Mouse (Mus musculus) liver, postnatal 0 days (tissue): ENCODE measurements around the gene Foxb1. TPM values are rescaled to one million over a fixed set of nuclear protein-coding genes. Genes with fewer than 3 reads are reported as not detected.

Source experiments
- ATAC-seq: fragments of 200-750 bp; cut with Nextera tagmentation; 2 replicates; pipeline ENCODE4 v1.8.0; 2017; ENCODE audit warnings: mild to moderate bottlenecking, moderate library complexity
- DNase-seq: peaks from one replicate; pipeline ENCODE4 v3.0.0-alpha.2; 2016
- H3K27ac ChIP-seq: fragments of 300-500 bp; sonication (generic); 2 replicates; pipeline ENCODE4 v1.5.1; 2014; ENCODE audit warnings: antibody characterized with exemption, moderate library complexity, mild to moderate bottlenecking, low read depth
- H3K27me3 ChIP-seq: fragments of 300-500 bp; sonication (generic); 2 replicates; pipeline ENCODE4 v1.6.1; 2014; ENCODE audit warnings: low read length, control low read depth, mixed read lengths; ENCODE audit not compliant: insufficient read depth
- H3K36me3 ChIP-seq: fragments of 300-500 bp; sonication (generic); replicated peaks from 2 replicates; pipeline ENCODE4 v1.6.1; 2014; ENCODE audit warnings: mild to moderate bottlenecking, control low read depth, low read length, moderate library complexity, mixed read lengths; ENCODE audit not compliant: insufficient read depth
- H3K4me1 ChIP-seq: fragments of 300-500 bp; sonication (generic); 2 replicates; pipeline ENCODE4 v1.6.1; 2014; ENCODE audit warnings: antibody characterized with exemption, mild to moderate bottlenecking, control low read depth; ENCODE audit not compliant: insufficient read depth
- H3K4me2 ChIP-seq: fragments of 300-500 bp; sonication (generic); 2 replicates; pipeline ENCODE4 v1.6.1; 2014; ENCODE audit warnings: low read depth, mild to moderate bottlenecking, low read length, moderate library complexity, mixed read lengths
- H3K4me3 ChIP-seq: fragments of 300-500 bp; sonication (generic); 2 replicates; pipeline ENCODE4 v1.5.1; 2014; ENCODE audit warnings: low read depth, low read length
- H3K9ac ChIP-seq: fragments of 300-500 bp; sonication (generic); replicated peaks from 2 replicates; pipeline ENCODE4 v1.6.1; 2014; ENCODE audit warnings: mild to moderate bottlenecking, moderate library complexity
- H3K9me3 ChIP-seq: fragments of 300-500 bp; sonication (generic); 2 replicates; pipeline ENCODE4 v1.6.1; 2016; ENCODE audit warnings: mild to moderate bottlenecking, control low read depth, low read length, mixed read lengths
- CTCF ChIP-seq: sonication (generic); IDR thresholded peaks from 2 replicates; pipeline ENCODE4 v1.5.1; 2016; ENCODE audit warnings: antibody characterized with exemption, low read depth
- EP300 ChIP-seq: IDR thresholded peaks from 2 replicates; pipeline ENCODE4 v1.6.1; 2016; ENCODE audit warnings: antibody characterized with exemption, low read depth, mild to moderate bottlenecking
- WGBS: fragments of 180-500 bp; shearing (Covaris S2); extraction: QIAGEN DNeasy Blood & Tissue Kit; methylation state at CpG from one replicate; pipeline ENCODE4 v1.1.7; 2014; ENCODE audit not compliant: insufficient replicate concordance; 5-methylcytosine and 5-hydroxymethylcytosine counted together
- polyA plus RNA-seq: library from polyadenylated mRNA; unstranded; fragments of >200 nt; fragmentation: Nextera tagmentation; extraction: Ambion mirVana; gene quantifications from 2 replicates; pipeline ENCODE4 v1.2.1, GENCODE M21; 2015

Foxb1 gene
- polyA plus RNA-seq, result not detected in 2 replicates

GRCm38 (mm10) chr9:69760371-69761301 is at the start of gene Foxb1:
Foxb1 (minus strand) TSS chr9:69760940.
- peaks cover 100% of the 10 kb centered on the region for H3K27me3 ChIP-seq
- H3K4me3 ChIP-seq, result no peak within 1 kb of the TSS
- TF ChIP-seq EP300, result no peak
- TF ChIP-seq CTCF, result no peak
- no peak for DNase-seq
- H3K9ac ChIP-seq, result no peak within 1 kb of the TSS
- no peaks in the 10 kb centered on the region for H3K9me3 ChIP-seq
- no peaks in the 10 kb centered on the region for H3K36me3 ChIP-seq
- no peak for ATAC-seq
- H3K4me2 ChIP-seq, result no peak within 1 kb of the TSS
- WGBS, result 1% methylated on average over 60 of the region's 60 CpGs
- peaks cover 6% of the 10 kb centered on the region; the same call in 1 of the 2 replicates for H3K4me1 ChIP-seq
- H3K27ac ChIP-seq, result no peak within 1 kb of the TSS

DNA sequence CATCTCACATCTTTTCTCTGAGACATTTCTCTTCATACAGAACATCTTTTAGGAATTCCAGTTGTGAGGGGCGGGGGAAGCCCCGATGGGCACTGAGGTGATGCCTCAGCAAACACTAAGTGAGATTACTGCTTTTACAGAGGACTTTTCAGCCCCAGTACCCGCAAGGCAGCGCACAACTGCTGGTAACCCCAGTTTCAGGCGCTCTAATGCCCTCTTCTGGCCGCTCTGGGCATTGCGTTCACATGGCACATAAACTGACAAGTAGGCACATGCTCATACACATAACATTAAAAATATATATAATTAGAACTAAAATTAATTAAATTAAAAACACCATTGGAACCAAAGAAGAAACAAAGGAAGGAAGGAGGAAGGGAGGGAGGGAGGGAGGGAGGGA is 29.8 kb upstream of the Foxb1 start:
- H3K9me3 ChIP-seq, result no peaks in the 10 kb centered on the region
- H3K9ac ChIP-seq, result no peak overlapping the region
- TF ChIP-seq EP300 (no peak), CTCF (peak; percentile 57)
- WGBS, result 52% methylated on average over 7 of the region's 7 CpGs
- ATAC-seq, result no peak
- no peaks in the 10 kb centered on the region for H3K36me3 ChIP-seq
- no peaks in the 10 kb centered on the region for H3K27me3 ChIP-seq
- H3K4me1 ChIP-seq, result no peaks in the 10 kb centered on the region
- no peak overlapping the region for H3K27ac ChIP-seq
- no peak overlapping the region for H3K4me3 ChIP-seq
- H3K4me2 ChIP-seq, result no peak overlapping the region
- peak; percentile 57 for DNase-seq

DNA sequence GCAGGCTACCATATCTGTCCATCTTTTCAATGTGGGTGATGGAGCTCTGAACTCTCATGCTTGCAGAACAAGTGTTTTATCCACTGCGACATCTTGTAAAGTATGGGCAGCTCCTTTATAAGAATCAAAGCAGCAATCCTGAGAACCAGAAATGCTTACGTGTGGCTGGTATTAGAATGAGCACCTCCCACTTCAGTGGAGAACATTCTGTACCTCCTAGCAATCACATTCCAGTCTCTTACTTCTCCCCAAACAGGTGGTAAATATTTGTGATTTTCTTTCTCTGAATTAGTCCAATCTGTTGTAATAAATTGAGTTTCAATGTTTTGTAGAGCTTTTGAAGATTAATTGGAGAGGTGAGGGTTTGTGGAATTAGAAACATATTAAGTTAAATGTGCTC is 19.3 kb upstream of the Foxb1 start:
- H3K27me3 ChIP-seq, result peaks cover 11% of the 10 kb centered on the region; the same call in 1 of the 2 replicates
- no peak overlapping the region for H3K27ac ChIP-seq
- H3K4me2 ChIP-seq, result no peak overlapping the region
- H3K9me3 ChIP-seq, result no peaks in the 10 kb centered on the region
- no peak overlapping the region for H3K9ac ChIP-seq
- no peaks in the 10 kb centered on the region for H3K4me1 ChIP-seq
- H3K4me3 ChIP-seq, result no peak overlapping the region
- DNase-seq, result no peak
- TF ChIP-seq CTCF (no peak), EP300 (no peak)
- no peak for ATAC-seq
- no peaks in the 10 kb centered on the region for H3K36me3 ChIP-seq
- WGBS, result 81% methylated on average over 2 of the region's 2 CpGs

DNA sequence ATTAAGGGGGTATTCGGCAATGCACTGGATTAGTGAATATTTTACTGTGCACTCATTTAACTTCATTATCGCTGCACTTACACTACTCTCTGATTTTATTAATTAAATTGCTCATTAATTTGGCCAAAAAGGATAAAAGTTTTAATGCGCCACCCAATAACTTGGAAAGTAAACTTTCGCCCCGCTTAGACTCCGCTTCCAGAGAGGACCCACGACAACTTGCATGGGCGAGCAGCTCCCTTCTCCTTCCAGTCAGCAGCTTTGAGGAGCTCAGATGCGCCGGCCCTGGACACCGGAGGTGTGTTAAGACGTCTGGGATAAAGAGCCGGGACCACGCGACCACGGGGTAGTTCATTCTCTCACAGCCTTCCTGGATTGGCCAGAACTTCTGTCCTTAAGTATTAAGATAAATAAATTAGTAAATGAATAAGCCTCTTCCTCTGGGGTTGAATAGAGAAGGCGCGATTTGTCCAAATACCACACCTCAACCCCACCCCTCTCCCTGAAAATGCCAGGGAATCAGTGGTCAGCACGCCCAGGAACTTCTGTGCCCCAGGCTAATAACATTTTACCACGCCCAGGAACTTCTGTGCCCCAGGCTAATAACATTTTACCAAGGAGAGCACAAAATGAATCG is 9.3 kb upstream of the Foxb1 start:
- H3K27me3 ChIP-seq, result peaks cover 87% of the 10 kb centered on the region
- no peak overlapping the region for H3K9ac ChIP-seq
- H3K4me2 ChIP-seq, result no peak overlapping the region
- ATAC-seq, result no peak
- H3K27ac ChIP-seq, result no peak overlapping the region
- no peak for DNase-seq
- H3K4me1 ChIP-seq, result no peaks in the 10 kb centered on the region
- whole genome bisulfite sequencing, result 3% methylated on average over 21 of the region's 21 CpGs
- H3K9me3 ChIP-seq, result no peaks in the 10 kb centered on the region
- TF ChIP-seq EP300, result no peak
- no peak for TF ChIP-seq CTCF
- H3K4me3 ChIP-seq, result no peak overlapping the region
- H3K36me3 ChIP-seq, result no peaks in the 10 kb centered on the region

DNA sequence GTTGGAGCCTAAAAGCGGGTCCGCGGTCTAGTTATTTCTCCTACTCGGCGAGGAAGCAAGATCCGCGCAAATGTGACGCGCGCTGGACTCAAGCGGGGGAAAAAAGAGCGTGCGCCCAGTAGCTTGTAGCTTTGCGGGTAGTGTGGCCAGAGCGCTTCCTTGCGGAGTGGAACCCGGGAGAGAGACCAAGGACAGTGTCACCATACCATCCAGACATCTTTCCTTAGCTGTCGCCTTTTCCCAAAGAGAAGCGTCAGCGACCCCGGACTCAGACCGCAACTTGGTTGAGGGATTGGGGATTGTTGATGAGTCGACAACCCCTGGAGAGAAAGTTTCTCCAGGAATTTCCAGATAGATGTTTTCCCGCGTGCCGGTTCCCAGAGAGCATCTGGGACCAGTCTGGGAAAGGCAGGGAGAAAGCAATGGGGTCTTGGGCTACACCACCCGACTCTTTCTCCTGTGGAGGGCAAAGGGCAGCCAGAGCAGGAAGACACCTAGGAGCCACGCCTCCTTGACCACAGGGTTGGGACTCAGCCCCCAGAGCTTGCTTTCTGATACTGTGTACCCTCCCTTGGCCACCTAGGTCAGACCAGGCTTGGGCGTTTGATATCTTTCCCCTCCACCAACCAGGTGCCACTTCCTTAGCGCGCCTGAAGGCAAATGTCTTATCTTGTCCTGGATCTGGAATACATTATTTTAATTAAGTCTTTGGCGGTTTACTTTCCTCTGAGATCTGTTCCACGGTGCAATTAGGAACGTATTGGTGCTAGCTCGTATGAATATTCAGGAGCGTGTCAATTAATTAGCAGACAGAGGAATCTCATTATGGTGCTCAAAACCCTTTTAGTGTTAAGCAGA is 8.6 kb upstream of the Foxb1 start:
- Histone ChIP-seq H3K4me2 (no peak overlapping the region), H3K27me3 (peaks cover 92% of the 10 kb centered on the region), H3K9me3 (no peaks in the 10 kb centered on the region), H3K36me3 (no peaks in the 10 kb centered on the region), H3K27ac (no peak overlapping the region), H3K9ac (no peak overlapping the region), H3K4me1 (no peaks in the 10 kb centered on the region), H3K4me3 (no peak overlapping the region)
- 2% methylated on average over 36 of the region's 36 CpGs for WGBS
- no peak for TF ChIP-seq CTCF
- TF ChIP-seq EP300, result no peak
- ATAC-seq (no peak), DNase-seq (no peak)
